Mouse (Mus musculus) liver, postnatal 0 days (tissue): ENCODE measurements at regions not wholly inside any gene's neighbourhood (a gene's known extent, or its start where the extent isn't known, plus 50 kb on each side); places are given as distances from the start of the nearest gene placed in this dataset.
A peak's percentile ranks its signal among the peaks of the same experiment; 100 is the strongest.

Experiments
- ATAC-seq: fragments of 200-750 bp; cut with Nextera tagmentation; 2 replicates; pipeline ENCODE4 v1.8.0; 2017; ENCODE audit warnings: mild to moderate bottlenecking, moderate library complexity
- DNase-seq: peaks from one replicate; pipeline ENCODE4 v3.0.0-alpha.2; 2016
- H3K27ac ChIP-seq: fragments of 300-500 bp; sonication (generic); 2 replicates; pipeline ENCODE4 v1.5.1; 2014; ENCODE audit warnings: antibody characterized with exemption, moderate library complexity, mild to moderate bottlenecking, low read depth
- H3K27me3 ChIP-seq: fragments of 300-500 bp; sonication (generic); 2 replicates; pipeline ENCODE4 v1.6.1; 2014; ENCODE audit warnings: low read length, control low read depth, mixed read lengths; ENCODE audit not compliant: insufficient read depth
- H3K36me3 ChIP-seq: fragments of 300-500 bp; sonication (generic); replicated peaks from 2 replicates; pipeline ENCODE4 v1.6.1; 2014; ENCODE audit warnings: mild to moderate bottlenecking, control low read depth, low read length, moderate library complexity, mixed read lengths; ENCODE audit not compliant: insufficient read depth
- H3K4me1 ChIP-seq: fragments of 300-500 bp; sonication (generic); 2 replicates; pipeline ENCODE4 v1.6.1; 2014; ENCODE audit warnings: antibody characterized with exemption, mild to moderate bottlenecking, control low read depth; ENCODE audit not compliant: insufficient read depth
- H3K4me2 ChIP-seq: fragments of 300-500 bp; sonication (generic); 2 replicates; pipeline ENCODE4 v1.6.1; 2014; ENCODE audit warnings: low read depth, mild to moderate bottlenecking, low read length, moderate library complexity, mixed read lengths
- H3K4me3 ChIP-seq: fragments of 300-500 bp; sonication (generic); 2 replicates; pipeline ENCODE4 v1.5.1; 2014; ENCODE audit warnings: low read depth, low read length
- H3K9ac ChIP-seq: fragments of 300-500 bp; sonication (generic); replicated peaks from 2 replicates; pipeline ENCODE4 v1.6.1; 2014; ENCODE audit warnings: mild to moderate bottlenecking, moderate library complexity
- H3K9me3 ChIP-seq: fragments of 300-500 bp; sonication (generic); 2 replicates; pipeline ENCODE4 v1.6.1; 2016; ENCODE audit warnings: mild to moderate bottlenecking, control low read depth, low read length, mixed read lengths
- CTCF ChIP-seq: sonication (generic); IDR thresholded peaks from 2 replicates; pipeline ENCODE4 v1.5.1; 2016; ENCODE audit warnings: antibody characterized with exemption, low read depth
- EP300 ChIP-seq: IDR thresholded peaks from 2 replicates; pipeline ENCODE4 v1.6.1; 2016; ENCODE audit warnings: antibody characterized with exemption, low read depth, mild to moderate bottlenecking
- WGBS: fragments of 180-500 bp; shearing (Covaris S2); extraction: QIAGEN DNeasy Blood & Tissue Kit; methylation state at CpG from one replicate; pipeline ENCODE4 v1.1.7; 2014; ENCODE audit not compliant: insufficient replicate concordance; 5-methylcytosine and 5-hydroxymethylcytosine counted together

- Histone ChIP-seq H3K9ac (no peak overlapping the region), H3K36me3 (no peaks in the 10 kb centered on the region), H3K4me2 (no peak overlapping the region), H3K4me1 (no peaks in the 10 kb centered on the region), H3K4me3 (no peak overlapping the region), H3K27me3 (no peaks in the 10 kb centered on the region), H3K9me3 (no peaks in the 10 kb centered on the region), H3K27ac (no peak overlapping the region)
- ATAC-seq (no peak), DNase-seq (no peak)
- TF ChIP-seq CTCF (no peak), EP300 (no peak)
Measured at GRCm38 (mm10) chr3:60698189-60698588, 225.6 kb downstream of the Mbnl1 start.

- TF ChIP-seq CTCF (no peak), EP300 (no peak)
- 80% methylated on average over 4 of the region's 4 CpGs for WGBS
- no peaks in the 10 kb centered on the region for H3K36me3 ChIP-seq
- ATAC-seq (no peak), DNase-seq (no peak)
- H3K4me1 ChIP-seq: no peaks in the 10 kb centered on the region
- no peak overlapping the region for H3K4me3 ChIP-seq
- no peak overlapping the region for H3K27ac ChIP-seq
- no peaks in the 10 kb centered on the region for H3K27me3 ChIP-seq
- H3K9ac ChIP-seq: no peak overlapping the region
- H3K9me3 ChIP-seq: no peaks in the 10 kb centered on the region
- H3K4me2 ChIP-seq: no peak overlapping the region
Measured at GRCm38 (mm10) chr3:60707139-60707538, 234.5 kb downstream of the Mbnl1 start.

GRCm38 (mm10) chr3:60712896-60713295 lies 240.3 kb downstream of the Mbnl1 start:
- 76% methylated on average over 4 of the region's 4 CpGs for WGBS
- Histone ChIP-seq H3K27ac (no peak overlapping the region), H3K4me3 (no peak overlapping the region), H3K4me1 (no peaks in the 10 kb centered on the region), H3K9ac (no peak overlapping the region), H3K36me3 (no peaks in the 10 kb centered on the region), H3K27me3 (no peaks in the 10 kb centered on the region), H3K9me3 (no peaks in the 10 kb centered on the region), H3K4me2 (no peak overlapping the region)
- TF ChIP-seq CTCF (no peak), EP300 (no peak)
- DNase-seq (no peak), ATAC-seq (no peak)

GRCm38 (mm10) chr3:60720322-60720721 lies 247.7 kb downstream of the Mbnl1 start:
- DNase-seq (no peak), ATAC-seq (no peak)
- Histone ChIP-seq H3K4me3 (no peak overlapping the region), H3K4me2 (no peak overlapping the region), H3K27me3 (no peaks in the 10 kb centered on the region), H3K27ac (no peak overlapping the region), H3K4me1 (no peaks in the 10 kb centered on the region), H3K9me3 (no peaks in the 10 kb centered on the region), H3K9ac (no peak overlapping the region), H3K36me3 (no peaks in the 10 kb centered on the region)
- TF ChIP-seq EP300 (no peak), CTCF (peak; percentile 47)

GRCm38 (mm10) chr3:60731331-60731730 lies 258.7 kb downstream of the Mbnl1 start:
- DNase-seq: no peak
- Histone ChIP-seq H3K9me3 (no peaks in the 10 kb centered on the region), H3K4me3 (no peak overlapping the region), H3K4me2 (no peak overlapping the region), H3K27ac (no peak overlapping the region), H3K36me3 (no peaks in the 10 kb centered on the region), H3K4me1 (no peaks in the 10 kb centered on the region), H3K27me3 (no peaks in the 10 kb centered on the region), H3K9ac (no peak overlapping the region)
- TF ChIP-seq EP300 (no peak), CTCF (peak; percentile 51)
- 76% methylated on average over 1 of the region's 1 CpGs for WGBS
- no peak for ATAC-seq

- Histone ChIP-seq H3K4me1 (no peaks in the 10 kb centered on the region), H3K9ac (no peak overlapping the region), H3K27me3 (no peaks in the 10 kb centered on the region), H3K4me2 (no peak overlapping the region), H3K36me3 (no peaks in the 10 kb centered on the region), H3K9me3 (no peaks in the 10 kb centered on the region), H3K4me3 (no peak overlapping the region), H3K27ac (no peak overlapping the region)
- ATAC-seq: no peak
- no peak for DNase-seq
- TF ChIP-seq EP300 (no peak), CTCF (no peak)
Measured at GRCm38 (mm10) chr3:60740543-60741294, 261.9 kb upstream of the P2ry1 start.

GRCm38 (mm10) chr3:60741379-60741778 lies 261.2 kb upstream of the P2ry1 start:
- H3K27ac ChIP-seq: no peak overlapping the region
- no peak for ATAC-seq
- no peaks in the 10 kb centered on the region for H3K4me1 ChIP-seq
- no peak overlapping the region for H3K9ac ChIP-seq
- no peak overlapping the region for H3K4me2 ChIP-seq
- H3K36me3 ChIP-seq: no peaks in the 10 kb centered on the region
- H3K4me3 ChIP-seq: no peak overlapping the region
- TF ChIP-seq CTCF: no peak
- no peak for TF ChIP-seq EP300
- H3K9me3 ChIP-seq: no peaks in the 10 kb centered on the region
- H3K27me3 ChIP-seq: no peaks in the 10 kb centered on the region
- no peak for DNase-seq
- 59% methylated on average over 5 of the region's 5 CpGs for WGBS
